Mouse (Mus musculus): ENCODE data around the gene Ccdc40. TPM values are rescaled to one million over a fixed set of nuclear protein-coding genes. Genes with fewer than 3 reads are reported as not detected.

The Ccdc40 gene
- total RNA-seq, 2 experiments from 2014 or later = 1.2 to 1.3 TPM

Other genes with a start within 250 kb of the Ccdc40 start
- gene Enpp7, start 240.4 kb upstream of the Ccdc40 start, total RNA-seq (2021) = not detected
- gene Cbx2, start 205.6 kb upstream of the Ccdc40 start, total RNA-seq (2021) = 1 to 10 TPM; 3.1 to 6.6 TPM
- gene Cbx8, start 187.6 kb upstream of the Ccdc40 start, total RNA-seq (2021) = 10 to 100 TPM; 12.2 to 16.7 TPM
- gene Cbx4, start 142.4 kb upstream of the Ccdc40 start, total RNA-seq (2021) = 100 to 1,000 TPM; 115 to 163 TPM
- gene Tbc1d16, start 73 bp upstream of the Ccdc40 start, total RNA-seq (2021) = 10 to 100 TPM; 17.7 to 30.8 TPM
- gene Gaa, start 39.3 kb downstream of the Ccdc40 start, total RNA-seq (2021) = 100 to 1,000 TPM; 106 to 107 TPM
- gene Eif4a3, start 71.5 kb downstream of the Ccdc40 start, total RNA-seq (2021) = 100 to 1,000 TPM; 130 to 134 TPM
- gene Card14, start 79.2 kb downstream of the Ccdc40 start, total RNA-seq (2021) = under 1 TPM in 1 of 2 experiments, not detected in 1; 0.19 TPM
- 10 to 100 TPM; 11.5 to 17.0 TPM for gene Sgsh, start 127.0 kb downstream of the Ccdc40 start, total RNA-seq (2021)
- 1 to 10 TPM; 4.8 to 4.9 TPM for gene Slc26a11, start 127.0 kb downstream of the Ccdc40 start, total RNA-seq (2021)
- gene Rnf213, start 164.5 kb downstream of the Ccdc40 start, total RNA-seq (2021) = 10 to 100 TPM; 19.1 to 20.6 TPM

All from adrenal gland, adult 18-20 months (tissue).